Mouse (Mus musculus) myocyte (in vitro differentiated cells): ENCODE results near the gene Hist1h4n. TPM values are rescaled to one million over a fixed set of nuclear protein-coding genes. Genes with fewer than 3 reads are reported as not detected.
"Not testable (repeated sequence)": the region's sequence is repeated elsewhere in the genome, so short reads cannot be mapped to it uniquely, and the experiment has no call there.

Experiments
- H3K27me3 ChIP-seq: one replicate; pipeline ENCODE4 v1.6.1; 2011; ENCODE audit not compliant: control insufficient read depth, insufficient read depth, insufficient read length
- H3K36me3 ChIP-seq: one replicate; pipeline ENCODE4 v1.6.1; 2011; ENCODE audit not compliant: control insufficient read depth, insufficient read depth
- H3K4me2 ChIP-seq: one replicate; pipeline ENCODE4 v1.6.1; 2011; ENCODE audit warnings: low read depth, control low read depth
- H3K4me3 ChIP-seq: one replicate; pipeline ENCODE4 v1.5.1; 2011; ENCODE audit warnings: mild to moderate bottlenecking, control low read depth, moderate library complexity
- H3K79me2 ChIP-seq: one replicate; pipeline ENCODE4 v1.6.1; 2011; ENCODE audit not compliant: control insufficient read depth, insufficient read depth
- H3ac ChIP-seq: one replicate; pipeline ENCODE4 v1.6.1; 2011; ENCODE audit not compliant: control insufficient read depth, insufficient read length
- CEBPB ChIP-seq: IDR thresholded peaks from 2 replicates; pipeline ENCODE4 v1.6.1; 2011; ENCODE audit warnings: mild to moderate bottlenecking, moderate library complexity; ENCODE audit not compliant: poor library complexity, insufficient read depth, severe bottlenecking
- E2F4 ChIP-seq: IDR thresholded peaks from one replicate; pipeline ENCODE4 v1.6.1; 2011; ENCODE audit warnings: mild to moderate bottlenecking, control low read depth, moderate library complexity; ENCODE audit not compliant: insufficient read depth
- MAX ChIP-seq: IDR thresholded peaks from one replicate; pipeline ENCODE4 v1.6.1; 2011; ENCODE audit warnings: low read depth, mild to moderate bottlenecking, control low read depth
- MYOD1 ChIP-seq, 3 experiments: IDR thresholded peaks; one replicate each; pipeline ENCODE4 v1.6.1; 2011; ENCODE audit warnings: control low read depth in 2 of 3, low read depth in 2 of 3, mild to moderate bottlenecking in 2 of 3, moderate library complexity in 1 of 3; ENCODE audit not compliant: insufficient read length in 2 of 3, control insufficient read depth in 1 of 3
- MYOG ChIP-seq, 3 experiments: IDR thresholded peaks; one replicate each; pipeline ENCODE4 v1.6.1; 2011; ENCODE audit warnings: control low read depth in 2 of 3, low read depth in 2 of 3, mild to moderate bottlenecking in 2 of 3; ENCODE audit not compliant: insufficient read length in 2 of 3, control insufficient read depth in 1 of 3, insufficient read depth in 1 of 3
- POLR2A ChIP-seq: IDR thresholded peaks from one replicate; pipeline ENCODE4 v1.6.1; 2011; ENCODE audit warnings: low read depth, mild to moderate bottlenecking, control low read depth, moderate library complexity; ENCODE audit not compliant: insufficient read length
- POLR2AphosphoS2 ChIP-seq: IDR thresholded peaks from one replicate; pipeline ENCODE4 v1.6.1; 2011; ENCODE audit warnings: low read depth, control low read depth; ENCODE audit not compliant: insufficient read length
- REST ChIP-seq: IDR thresholded peaks from one replicate; pipeline ENCODE4 v1.6.1; 2011; ENCODE audit warnings: mild to moderate bottlenecking, control low read depth, moderate library complexity; ENCODE audit not compliant: insufficient read depth, insufficient read length
- SRF ChIP-seq: IDR thresholded peaks from one replicate; pipeline ENCODE4 v1.6.1; 2011; ENCODE audit warnings: low read depth; ENCODE audit not compliant: control insufficient read depth, insufficient read length
- TCF12 ChIP-seq: IDR thresholded peaks from one replicate; pipeline ENCODE4 v1.6.1; 2011; ENCODE audit warnings: mild to moderate bottlenecking, control low read depth; ENCODE audit not compliant: poor library complexity, insufficient read depth, severe bottlenecking
- TCF3 ChIP-seq: IDR thresholded peaks from one replicate; pipeline ENCODE4 v1.6.1; 2011; ENCODE audit warnings: low read depth, control low read depth; ENCODE audit not compliant: insufficient read length
- USF1 ChIP-seq: IDR thresholded peaks from one replicate; pipeline ENCODE4 v1.6.1; 2011; ENCODE audit warnings: low read depth, mild to moderate bottlenecking, control low read depth, moderate library complexity
- polyA plus RNA-seq: library from polyadenylated mRNA; unstranded; fragments of >200 nt; fragmentation: generic; extraction: Trizol; gene quantifications from one replicate; pipeline ENCODE4 v1.2.1, GENCODE M21; 2012; ENCODE audit warnings: missing spikeins

Hist1h4n gene
- polyA plus RNA-seq, 1 experiment = 19.7 TPM

DNA sequence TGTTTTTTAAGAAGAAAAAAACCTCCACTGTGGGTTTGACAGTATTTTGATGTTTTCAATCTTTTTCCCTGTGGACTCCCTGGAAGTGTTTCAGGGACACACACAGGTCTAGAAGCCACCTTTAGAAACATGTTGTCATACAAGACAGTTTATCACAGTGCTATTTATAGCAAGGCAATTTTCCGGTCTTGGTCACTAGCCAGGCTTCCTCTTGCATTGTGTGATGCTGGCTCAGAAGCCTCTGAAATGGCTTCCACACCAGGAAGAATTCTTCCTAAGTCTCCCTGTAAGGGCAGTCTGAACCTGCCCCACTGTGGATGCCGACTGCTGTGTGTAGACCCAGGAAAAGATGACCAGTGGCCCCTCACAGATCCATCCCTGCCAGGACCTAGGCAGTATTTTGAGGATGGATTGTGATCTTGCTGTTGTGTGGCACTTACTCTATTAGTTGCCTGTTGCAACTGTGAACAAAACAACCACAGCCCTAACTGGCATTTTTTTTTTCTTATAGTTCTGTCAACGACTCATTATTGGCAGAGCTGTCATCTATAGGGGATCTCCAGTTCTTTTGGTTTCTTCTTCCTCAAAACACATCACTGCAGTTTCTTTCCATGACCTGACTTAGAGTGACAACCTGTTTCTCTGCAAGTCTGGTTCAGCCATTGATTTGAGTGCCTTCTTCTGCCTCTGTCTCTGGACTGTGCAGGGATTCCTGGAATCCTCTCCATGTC is 20.4 kb upstream of the Hist1h4n start:
- no peak for TF ChIP-seq MAX
- H3K79me2 ChIP-seq = no peaks in the 10 kb centered on the region
- H3K36me3 ChIP-seq = no peaks in the 10 kb centered on the region
- no peak overlapping the region for H3K4me2 ChIP-seq
- no peak overlapping the region for H3ac ChIP-seq
- H3K27me3 ChIP-seq = no peaks in the 10 kb centered on the region
- H3K4me3 ChIP-seq = no peak overlapping the region

GRCm38 (mm10) chr13:21850696-21851095 is 18.7 kb upstream of the Hist1h4n start:
- not testable (repeated sequence) for H3K4me2 ChIP-seq, H3ac ChIP-seq, H3K36me3 ChIP-seq, H3K79me2 ChIP-seq, H3K27me3 ChIP-seq, H3K4me3 ChIP-seq

DNA sequence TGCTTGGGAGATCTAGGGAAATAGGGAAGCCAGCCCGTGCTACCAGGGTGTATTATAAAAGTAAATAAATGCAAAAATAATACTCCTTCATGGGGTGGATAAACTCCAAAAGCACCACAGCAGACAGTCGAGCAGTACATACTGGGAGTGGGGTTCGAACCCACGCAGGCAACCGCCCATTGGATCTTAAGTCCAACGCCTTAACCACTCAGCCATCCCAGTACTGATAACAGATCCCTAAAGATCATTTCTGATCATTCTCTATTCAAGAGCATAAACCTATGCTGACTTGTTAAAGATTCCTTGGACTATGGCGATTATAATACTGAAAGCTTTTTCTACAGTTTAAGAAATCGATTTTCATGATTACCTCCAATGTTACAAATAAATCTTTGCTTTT is 15.9 kb upstream of the Hist1h4n start:
- no peak overlapping the region for H3K4me2 ChIP-seq
- H3K27me3 ChIP-seq = no peaks in the 10 kb centered on the region
- no peaks in the 10 kb centered on the region for H3K36me3 ChIP-seq
- H3ac ChIP-seq = no peak overlapping the region
- TF ChIP-seq TCF12 (no peak), POLR2A (no peak), CEBPB (no peak), E2F4 (no peak), USF1 (no peak), TCF3 (no peak), REST (no peak), POLR2AphosphoS2 (no peak), MAX (no peak), SRF (no peak), MYOD1 (IDR thresholded peaks at IDR 0.05; ENCODE audit: control insufficient read depth in 1 of 3, insufficient read length in 2 of 3, low read depth in 2 of 3) (no peak)
- no peak overlapping the region for H3K4me3 ChIP-seq
- H3K79me2 ChIP-seq = no peaks in the 10 kb centered on the region

- H3K36me3 ChIP-seq, H3K27me3 ChIP-seq, H3K79me2 ChIP-seq, H3ac ChIP-seq, H3K4me2 ChIP-seq, H3K4me3 ChIP-seq: not testable (repeated sequence)
These were observed 14.4 kb upstream of the Hist1h4n start for GRCm38 (mm10) chr13:21846356-21846755.

DNA sequence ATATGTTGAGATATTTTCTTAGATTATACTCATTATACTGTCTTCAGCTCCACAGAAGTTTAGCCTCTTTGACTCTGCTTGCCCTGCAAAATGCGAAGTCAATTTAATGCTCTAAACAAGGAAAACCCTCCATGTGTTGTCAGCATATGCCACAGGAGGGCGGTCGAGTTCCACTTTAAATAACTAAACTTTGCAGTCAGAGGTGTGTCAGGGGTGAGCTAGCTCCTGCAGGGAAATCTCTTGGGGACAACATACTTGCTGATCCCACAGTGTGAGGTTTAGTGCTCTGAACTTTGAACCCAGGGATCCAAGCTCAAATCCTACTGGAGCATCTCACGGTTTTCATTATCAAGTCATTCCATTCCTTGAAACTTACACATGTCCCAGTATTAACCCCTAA is 8.5 kb upstream of the Hist1h4n start:
- not testable (repeated sequence) for H3K27me3 ChIP-seq, H3K4me3 ChIP-seq, H3ac ChIP-seq, H3K36me3 ChIP-seq, H3K79me2 ChIP-seq, H3K4me2 ChIP-seq

GRCm38 (mm10) chr13:21833461-21833860 is 1.5 kb upstream of the Hist1h4n start, which contains the start of the genes Hist1h2ap and Hist1h2br:
Gene Hist1h2ap (minus strand): TSS chr13:21833507.
Gene Hist1h2br (plus strand): TSS chr13:21833743.
- not testable (repeated sequence) for H3ac ChIP-seq, H3K27me3 ChIP-seq, H3K79me2 ChIP-seq, H3K4me2 ChIP-seq, H3K36me3 ChIP-seq, H3K4me3 ChIP-seq

- H3K27me3 ChIP-seq = no peaks in the 10 kb centered on the region
- no peak for TF ChIP-seq POLR2A
- TF ChIP-seq POLR2AphosphoS2 = no peak
- TF ChIP-seq E2F4 = no peak
- TF ChIP-seq REST = no peak
- no peak for TF ChIP-seq MYOD1 (IDR thresholded peaks at IDR 0.05; ENCODE audit: control insufficient read depth in 1 of 3, insufficient read length in 2 of 3, low read depth in 2 of 3)
- no peak for TF ChIP-seq TCF3
- no peak for TF ChIP-seq CEBPB
- TF ChIP-seq TCF12 = no peak
- no peak for TF ChIP-seq SRF
- no peak for TF ChIP-seq MYOG (IDR thresholded peaks at IDR 0.05; ENCODE audit: control insufficient read depth in 1 of 3, insufficient read depth in 1 of 3, insufficient read length in 2 of 3, low read depth in 2 of 3)
- no peak for TF ChIP-seq MAX
- TF ChIP-seq USF1 = no peak
- H3K4me3 ChIP-seq = no peak overlapping the region
- no peaks in the 10 kb centered on the region for H3K79me2 ChIP-seq
- peak overlapping the region; percentile 22 for H3K4me2 ChIP-seq
- no peak overlapping the region for H3ac ChIP-seq
- no peaks in the 10 kb centered on the region for H3K36me3 ChIP-seq
These were observed 1.7 kb downstream of the Hist1h4n start for GRCm38 (mm10) chr13:21830344-21830743.
